Mouse (Mus musculus): Measurements from ENCODE around the gene Tead4.

GRCm38 (mm10) chr6:128301458-128301857 is 835 bp upstream of the Tead4 start:
- no peak for TF ChIP-seq CTCF (IDR thresholded peaks at IDR 0.05; ENCODE audit: control insufficient read depth, insufficient read depth, insufficient read length)
- TF ChIP-seq CEBPB (IDR thresholded peaks at IDR 0.05; ENCODE audit: low read depth): no peak
- TF ChIP-seq MAX (IDR thresholded peaks at IDR 0.05): no peak
- TF ChIP-seq USF1 (IDR thresholded peaks at IDR 0.05; ENCODE audit: low read depth): no peak
- no peak for TF ChIP-seq MYOG (IDR thresholded peaks at IDR 0.05; ENCODE audit: control insufficient read depth, extremely low read depth, insufficient read length)
- TF ChIP-seq MYOD1 (IDR thresholded peaks at IDR 0.05; ENCODE audit: control insufficient read depth, insufficient read length, low read depth): no peak
- TF ChIP-seq FOSL1 (IDR thresholded peaks at IDR 0.05; ENCODE audit: insufficient read depth, low read length, poor library complexity, severe bottlenecking): no peak

Data from C2C12 (cell line).